Mouse (Mus musculus) forebrain, embryonic 16.5 days (tissue): ENCODE results near the gene Nub1. TPM values are rescaled to one million over a fixed set of nuclear protein-coding genes. Genes with fewer than 3 reads are reported as not detected.

Experiments
- ATAC-seq: fragments of 200-750 bp; cut with Nextera tagmentation; 2 replicates; pipeline ENCODE4 v1.8.0; 2017; ENCODE audit warnings: mild to moderate bottlenecking, moderate library complexity
- H3K27ac ChIP-seq: fragments of 300-500 bp; sonication (generic); 2 replicates; pipeline ENCODE4 v1.5.1; 2014; ENCODE audit warnings: low read length, control low read depth
- H3K27me3 ChIP-seq: fragments of 300-500 bp; sonication (generic); replicated peaks from 2 replicates; pipeline ENCODE4 v1.6.1; 2014; ENCODE audit warnings: low read length; ENCODE audit not compliant: control insufficient read depth, insufficient read depth
- H3K36me3 ChIP-seq: fragments of 300-500 bp; sonication (generic); 2 replicates; pipeline ENCODE4 v1.6.1; 2014; ENCODE audit not compliant: control insufficient read depth, insufficient read depth
- H3K4me1 ChIP-seq: fragments of 300-500 bp; sonication (generic); replicated peaks from 2 replicates; pipeline ENCODE4 v1.6.1; 2014; ENCODE audit warnings: low read length; ENCODE audit not compliant: control insufficient read depth, insufficient read depth
- H3K4me2 ChIP-seq: fragments of 300-500 bp; sonication (generic); 2 replicates; pipeline ENCODE4 v1.6.1; 2014; ENCODE audit warnings: mild to moderate bottlenecking, low read length, control low read depth
- H3K4me3 ChIP-seq: fragments of 300-500 bp; sonication (generic); replicated peaks from 2 replicates; pipeline ENCODE4 v1.5.1; 2014; ENCODE audit warnings: mild to moderate bottlenecking, low read length, control low read depth
- H3K9ac ChIP-seq: fragments of 300-500 bp; sonication (generic); replicated peaks from 2 replicates; pipeline ENCODE4 v1.6.1; 2014; ENCODE audit warnings: low read depth, low read length, control low read depth
- H3K9me3 ChIP-seq: fragments of 300-500 bp; sonication (generic); 2 replicates; pipeline ENCODE4 v1.6.1; 2016; ENCODE audit warnings: low read length; ENCODE audit not compliant: control insufficient read depth
- WGBS: fragments of 180-500 bp; shearing (Covaris S2); extraction: QIAGEN DNeasy Blood & Tissue Kit; methylation state at CpG from one replicate; pipeline ENCODE4 v1.1.7; 2014; 5-methylcytosine and 5-hydroxymethylcytosine counted together
- polyA plus RNA-seq: library from polyadenylated mRNA; unstranded; fragments of >200 nt; fragmentation: Nextera tagmentation; extraction: Ambion mirVana; gene quantifications from 2 replicates; pipeline ENCODE4 v1.2.1, GENCODE M21; 2015

Gene Nub1
- polyA plus RNA-seq, 1 experiment from 2014 or later = 70.0 TPM

GRCm38 (mm10) chr5:24652780-24653179 is 32.6 kb upstream of the Nub1 start:
- 95% methylated on average over 5 of the region's 5 CpGs for WGBS
- Histone ChIP-seq H3K9ac (no peak overlapping the region), H3K27me3 (no peaks in the 10 kb centered on the region), H3K4me2 (no peak overlapping the region), H3K36me3 (no peaks in the 10 kb centered on the region), H3K9me3 (no peaks in the 10 kb centered on the region), H3K4me3 (no peak overlapping the region), H3K27ac (no peak overlapping the region), H3K4me1 (peaks cover 14% of the 10 kb centered on the region)
- ATAC-seq = no peak

DNA sequence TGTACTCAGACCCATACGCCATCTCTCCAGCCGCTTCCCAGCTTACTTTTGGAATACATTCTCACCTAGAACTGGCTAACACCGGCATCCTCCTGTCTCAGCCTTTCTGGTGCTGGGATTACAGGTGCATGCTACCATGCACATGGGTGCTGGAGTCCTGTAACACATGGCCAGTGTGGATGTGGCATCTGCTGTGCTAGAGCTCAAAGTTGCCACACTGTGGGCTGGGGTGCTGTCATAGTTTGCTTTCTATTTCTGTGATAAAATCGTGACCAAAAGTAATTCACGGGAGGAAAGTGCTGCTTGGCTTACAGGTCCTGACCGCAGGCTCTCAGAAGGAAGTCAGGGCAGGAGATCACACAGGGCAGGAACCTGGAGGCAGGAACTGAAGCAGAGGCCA is 30.8 kb upstream of the Nub1 start:
- Histone ChIP-seq H3K27me3 (no peaks in the 10 kb centered on the region), H3K9ac (no peak overlapping the region), H3K4me1 (peaks cover 14% of the 10 kb centered on the region), H3K9me3 (no peaks in the 10 kb centered on the region), H3K4me2 (no peak overlapping the region), H3K36me3 (no peaks in the 10 kb centered on the region), H3K27ac (peak overlapping the region; percentile 17; the same call in 1 of the 2 replicates), H3K4me3 (no peak overlapping the region)
- WGBS = 87% methylated on average over 6 of the region's 6 CpGs
- no peak for ATAC-seq

GRCm38 (mm10) chr5:24657113-24657512 is 28.2 kb upstream of the Nub1 start:
- Histone ChIP-seq H3K4me3 (no peak overlapping the region), H3K4me1 (peaks cover 9% of the 10 kb centered on the region), H3K4me2 (no peak overlapping the region), H3K9ac (no peak overlapping the region), H3K9me3 (no peaks in the 10 kb centered on the region), H3K27me3 (no peaks in the 10 kb centered on the region), H3K36me3 (no peaks in the 10 kb centered on the region), H3K27ac (peak overlapping the region; percentile 61)
- 29% methylated on average over 2 of the region's 2 CpGs for WGBS
- peak; percentile 65 for ATAC-seq

DNA sequence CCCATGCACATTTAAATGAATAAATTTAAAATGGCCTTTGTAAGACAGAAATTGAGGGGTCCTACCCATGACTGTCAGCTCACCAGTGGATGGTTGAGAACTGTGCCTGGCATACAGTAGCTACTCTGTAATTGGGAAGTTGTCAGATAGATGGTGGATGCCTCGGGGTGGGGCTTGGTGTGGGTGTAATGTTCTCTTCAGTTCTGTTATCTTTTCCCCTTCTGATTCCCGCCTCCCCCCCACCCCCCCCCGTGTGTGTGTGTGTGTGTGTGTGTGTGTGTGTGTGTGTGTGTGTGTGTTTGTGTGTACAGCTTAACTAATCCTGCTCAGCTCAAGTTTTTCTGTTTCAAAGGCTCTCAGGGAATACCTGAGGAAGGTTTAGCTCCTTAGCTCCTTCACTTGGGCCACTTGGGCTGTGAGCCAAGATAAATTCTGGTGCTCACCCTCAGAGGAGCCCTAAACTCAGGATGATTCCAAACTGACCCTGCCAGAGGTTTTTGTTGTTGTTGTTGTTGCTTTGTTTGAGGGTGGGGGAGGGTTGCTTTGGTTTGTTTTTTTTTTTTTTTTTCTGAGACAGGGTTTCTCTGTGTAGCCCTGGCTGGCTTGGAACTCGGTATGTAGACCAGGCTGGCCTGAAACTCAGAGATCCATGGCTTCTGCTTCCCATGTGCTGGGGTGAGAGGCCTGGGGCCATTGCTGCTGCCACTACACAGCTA is 25.5 kb upstream of the Nub1 start:
- H3K4me2 ChIP-seq = no peak overlapping the region
- ATAC-seq = no peak
- no peaks in the 10 kb centered on the region for H3K27me3 ChIP-seq
- H3K4me1 ChIP-seq = peaks cover 5% of the 10 kb centered on the region; the same call in 1 of the 2 replicates
- 98% methylated on average over 3 of the region's 4 CpGs for WGBS
- H3K36me3 ChIP-seq = no peaks in the 10 kb centered on the region
- H3K9me3 ChIP-seq = no peaks in the 10 kb centered on the region
- H3K27ac ChIP-seq = no peak overlapping the region
- no peak overlapping the region for H3K9ac ChIP-seq
- no peak overlapping the region for H3K4me3 ChIP-seq

DNA sequence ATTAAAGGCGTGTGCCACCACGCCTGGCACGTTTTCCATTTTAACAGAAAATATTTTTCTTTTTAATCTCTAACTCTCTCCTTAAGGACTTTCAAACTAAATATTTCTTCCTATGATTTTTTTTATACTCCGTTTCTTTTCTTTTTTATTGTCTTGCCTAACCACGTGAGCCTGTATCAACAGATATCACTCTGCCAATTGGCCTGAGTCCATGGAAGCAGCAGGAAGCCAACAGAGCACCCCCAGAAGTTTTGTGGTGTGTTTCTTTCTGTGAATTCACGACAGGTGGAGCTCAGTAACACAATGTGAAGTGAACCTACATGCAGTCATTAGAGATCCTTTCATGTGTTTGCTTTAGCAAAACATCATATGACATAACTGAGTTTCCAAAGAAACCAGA is 23.9 kb upstream of the Nub1 start:
- H3K4me3 ChIP-seq = no peak overlapping the region
- H3K27me3 ChIP-seq = no peaks in the 10 kb centered on the region
- H3K4me1 ChIP-seq = no peaks in the 10 kb centered on the region; the same call in 1 of the 2 replicates
- WGBS = 77% methylated on average over 6 of the region's 6 CpGs
- ATAC-seq = no peak
- no peaks in the 10 kb centered on the region; the same call in 1 of the 2 replicates for H3K9me3 ChIP-seq
- H3K27ac ChIP-seq = no peak overlapping the region
- H3K9ac ChIP-seq = no peak overlapping the region
- H3K36me3 ChIP-seq = no peaks in the 10 kb centered on the region
- H3K4me2 ChIP-seq = no peak overlapping the region

GRCm38 (mm10) chr5:24674238-24674637 is 11.1 kb upstream of the Nub1 start:
- H3K9me3 ChIP-seq = peaks cover 4% of the 10 kb centered on the region; the same call in 1 of the 2 replicates
- WGBS = 30% methylated on average over 4 of the region's 4 CpGs
- no peak overlapping the region for H3K27ac ChIP-seq
- H3K4me1 ChIP-seq = 0 out of 2 replicates have a peak, but pooled peaks cover 2% of the 10 kb centered on the region
- H3K4me2 ChIP-seq = no peak overlapping the region
- peak; percentile 72; the same call in 1 of the 2 replicates for ATAC-seq
- H3K9ac ChIP-seq = no peak overlapping the region
- H3K4me3 ChIP-seq = no peak overlapping the region
- H3K36me3 ChIP-seq = no peaks in the 10 kb centered on the region
- no peaks in the 10 kb centered on the region; the same call in 1 of the 2 replicates for H3K27me3 ChIP-seq

GRCm38 (mm10) chr5:24681436-24681835 is 3.9 kb upstream of the Nub1 start:
- Histone ChIP-seq H3K36me3 (no peaks in the 10 kb centered on the region), H3K9ac (no peak overlapping the region), H3K4me3 (no peak overlapping the region), H3K4me2 (no peak overlapping the region), H3K27me3 (no peaks in the 10 kb centered on the region), H3K9me3 (peaks cover 4% of the 10 kb centered on the region; the same call in 1 of the 2 replicates), H3K27ac (no peak overlapping the region), H3K4me1 (peaks cover 7% of the 10 kb centered on the region)
- WGBS = 70% methylated on average over 1 of the region's 1 CpGs
- no peak for ATAC-seq

GRCm38 (mm10) chr5:24684578-24685365 is 560 bp upstream of the Nub1 start:
- Histone ChIP-seq H3K4me3 (peak overlapping the region; percentile 93), H3K9ac (peak overlapping the region; percentile 87), H3K4me2 (peak overlapping the region; percentile 83), H3K27me3 (no peaks in the 10 kb centered on the region), H3K27ac (peak overlapping the region; percentile 96), H3K4me1 (peaks cover 13% of the 10 kb centered on the region), H3K36me3 (peaks cover 5% of the 10 kb centered on the region; the same call in 1 of the 2 replicates), H3K9me3 (no peaks in the 10 kb centered on the region)
- 21% methylated on average over 16 of the region's 16 CpGs for WGBS
- ATAC-seq = peak; percentile 46

DNA sequence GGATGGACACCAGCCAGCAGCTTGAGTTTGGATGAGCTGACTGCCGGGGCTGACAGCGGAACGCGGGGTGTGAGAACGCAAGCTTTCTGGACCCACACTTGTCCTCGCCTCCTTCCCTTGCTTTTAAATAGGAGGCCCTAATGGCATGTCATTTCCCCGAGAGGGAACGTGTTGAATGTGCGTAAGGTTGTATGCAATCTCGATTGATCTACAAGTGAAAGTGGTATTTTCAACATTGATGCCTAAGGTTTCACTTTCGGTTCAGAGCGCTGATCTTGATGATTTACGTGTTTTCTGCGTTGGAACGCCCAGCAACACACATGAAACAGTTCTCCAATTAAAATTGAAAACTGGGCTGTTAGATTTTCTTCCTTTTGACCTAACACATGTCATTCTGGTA is 844 bp downstream of the Nub1 start:
- Histone ChIP-seq H3K4me3 (peak overlapping the region; percentile 93), H3K27me3 (no peaks in the 10 kb centered on the region), H3K36me3 (peaks cover 12% of the 10 kb centered on the region), H3K9ac (peak overlapping the region; percentile 87), H3K4me1 (peaks cover 13% of the 10 kb centered on the region), H3K27ac (peak overlapping the region; percentile 96), H3K9me3 (no peaks in the 10 kb centered on the region), H3K4me2 (peak overlapping the region; percentile 60)
- WGBS = 1% methylated on average over 15 of the region's 15 CpGs
- ATAC-seq = peak; percentile 7
